Mouse (Mus musculus): ENCODE measurements around the gene Nop9.

The Nop9 gene

DNA sequence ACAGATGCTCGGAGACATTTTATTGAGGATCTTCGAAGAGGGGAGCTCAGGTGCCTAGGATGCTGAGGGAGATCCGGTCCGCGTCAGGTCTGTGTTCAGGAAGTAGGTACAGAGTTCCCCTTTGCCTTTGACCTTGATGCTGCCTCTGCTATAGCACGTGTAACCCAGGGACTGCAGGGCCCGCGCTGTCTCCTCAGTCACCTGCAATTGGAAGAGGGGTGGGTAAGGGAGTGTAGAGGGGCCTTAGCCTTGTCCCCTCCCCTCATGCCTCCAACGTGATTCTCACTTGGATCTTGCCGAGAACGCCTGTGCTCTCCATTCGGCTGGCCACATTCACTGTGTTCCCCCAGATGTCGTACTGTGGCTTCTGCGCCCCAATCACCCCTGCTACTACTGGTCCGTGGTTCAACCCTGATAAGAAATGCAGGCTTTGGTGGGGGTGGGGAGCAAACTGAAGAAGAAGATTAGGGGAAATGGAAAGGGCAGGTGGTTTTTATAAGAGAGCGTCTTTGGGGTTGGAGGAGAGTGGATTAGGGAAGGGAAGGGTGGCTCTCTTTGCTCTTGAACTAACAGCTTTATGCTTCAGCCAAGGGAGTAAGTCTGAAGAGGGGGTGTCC, 23.7 kb downstream of the Nop9 start:
- no peak for DNase-seq (ENCODE audit: low spot score)

DNA sequence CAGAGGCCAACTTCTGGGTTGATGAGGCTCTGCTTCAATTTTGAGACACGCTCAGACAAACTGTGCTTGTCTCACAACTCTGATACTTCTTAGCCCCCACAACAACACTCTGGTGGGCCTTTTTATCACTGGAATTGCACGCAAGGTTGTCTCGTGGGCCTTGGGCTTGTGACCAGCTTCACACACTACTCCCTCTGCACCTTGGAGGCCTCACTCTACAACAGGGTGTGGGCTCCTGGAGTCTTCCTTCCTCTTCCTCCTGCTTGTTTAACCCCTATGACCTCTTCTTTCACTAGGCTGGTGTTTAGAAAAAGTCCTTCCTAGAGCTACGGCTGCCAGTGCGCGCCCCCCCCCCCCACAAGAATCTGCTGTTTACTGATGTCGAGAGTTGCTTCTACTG, 31.2 kb downstream of the Nop9 start:
- no peak for DNase-seq (ENCODE audit: low spot score)

DNA sequence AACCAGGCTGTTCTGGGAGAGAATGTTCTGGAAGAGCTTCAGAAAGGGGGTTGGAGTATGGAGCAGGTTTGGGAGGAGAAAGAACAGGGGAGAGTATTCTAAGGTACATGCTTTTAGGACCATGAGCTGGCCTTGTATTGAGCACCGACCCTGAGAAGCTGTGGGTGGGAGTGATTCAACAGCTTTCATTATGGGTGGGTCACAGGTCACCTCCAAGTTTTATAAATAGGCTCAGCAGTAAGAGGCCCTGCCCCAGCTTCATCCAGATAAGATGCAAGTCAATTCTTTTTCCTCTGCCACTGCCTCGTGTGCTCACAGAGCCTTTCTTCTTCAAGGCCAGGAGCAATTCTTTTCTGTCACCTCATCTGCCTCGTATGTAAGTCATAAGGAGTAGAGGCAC, 31.7 kb downstream of the Nop9 start:
- DNase-seq (ENCODE audit: low spot score), result no peak

DNA sequence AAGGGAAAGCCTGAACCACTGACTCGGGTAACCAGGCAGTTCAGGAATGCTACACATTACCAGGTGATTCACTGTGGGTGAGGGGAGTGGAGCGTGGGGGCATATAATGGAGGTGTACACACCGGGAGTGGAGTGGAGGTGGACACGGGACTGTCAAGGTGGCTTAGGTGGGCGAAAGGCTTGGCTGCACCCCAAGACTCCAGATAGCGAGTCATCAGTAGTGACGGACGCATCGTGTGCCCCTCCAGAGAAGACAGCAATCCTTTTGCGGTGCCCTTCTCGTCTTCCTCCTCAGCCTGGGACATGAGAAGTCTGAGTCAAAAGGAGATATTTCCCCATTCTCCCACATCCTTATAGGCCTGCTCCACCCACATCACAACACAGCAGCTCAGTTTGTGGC, 32.3 kb downstream of the Nop9 start:
- DNase-seq (ENCODE audit: low spot score), result no peak

DNA sequence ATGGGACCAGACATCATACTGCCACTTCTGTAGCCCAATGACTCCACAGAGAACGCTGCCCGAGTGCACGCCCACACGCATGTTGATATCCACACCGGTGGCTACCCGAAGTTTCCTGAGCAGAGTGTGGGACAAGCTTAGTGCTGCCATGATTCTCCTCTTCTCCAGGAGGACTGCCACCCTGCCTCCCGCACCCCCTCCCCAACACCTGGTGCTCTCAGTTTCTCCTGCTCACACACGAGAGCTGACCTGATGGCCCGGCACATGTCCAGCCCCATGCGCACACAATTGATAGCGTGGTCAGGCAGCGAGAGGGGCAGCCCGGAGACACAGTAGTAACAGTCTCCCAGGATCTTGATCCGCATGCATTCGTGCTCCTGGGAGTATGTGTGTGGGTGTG, 33.2 kb downstream of the Nop9 start:
- no peak for DNase-seq (ENCODE audit: low spot score)

DNA sequence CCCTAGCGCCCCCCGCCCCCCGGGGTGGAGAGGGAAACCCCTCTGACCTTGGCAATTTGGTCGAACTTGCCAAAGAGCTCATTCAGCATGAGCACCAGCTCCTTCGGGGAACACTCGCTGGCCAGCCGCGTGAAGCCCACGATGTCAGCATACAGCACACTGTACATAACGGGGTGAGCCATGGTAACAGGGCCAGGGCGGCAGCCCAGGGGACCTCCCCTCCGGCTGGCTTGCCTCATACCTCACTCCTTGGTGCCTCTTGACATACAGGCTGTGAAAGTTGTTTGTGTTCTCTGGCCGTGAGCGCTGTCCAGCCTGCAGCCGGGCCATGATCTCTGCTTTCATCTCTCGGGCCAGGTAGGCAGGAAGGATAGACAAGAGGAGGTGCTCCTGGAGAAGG, 34.2 kb downstream of the Nop9 start:
- DNase-seq (ENCODE audit: low spot score), result no peak

DNA sequence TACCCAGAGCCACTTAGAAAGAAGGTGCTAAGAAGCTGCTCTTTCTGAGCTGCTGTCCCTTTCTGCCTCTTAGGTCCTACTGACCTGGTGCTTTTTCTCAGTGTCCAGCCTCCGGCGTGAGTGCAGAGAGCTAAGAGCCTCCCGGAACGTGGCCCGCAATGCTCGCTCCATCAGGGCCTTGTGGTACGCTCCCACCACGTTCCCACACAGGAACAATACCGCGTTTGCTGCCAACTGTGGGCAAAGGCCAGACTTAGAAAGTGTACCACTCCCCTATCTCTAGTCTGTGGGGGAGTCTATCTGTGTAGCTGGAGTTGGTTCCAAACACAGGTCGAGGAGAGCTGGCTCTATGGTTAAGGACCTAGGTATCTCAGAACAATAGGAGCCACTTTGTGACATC, 35.2 kb downstream of the Nop9 start:
- DNase-seq (ENCODE audit: low spot score), result no peak

DNA sequence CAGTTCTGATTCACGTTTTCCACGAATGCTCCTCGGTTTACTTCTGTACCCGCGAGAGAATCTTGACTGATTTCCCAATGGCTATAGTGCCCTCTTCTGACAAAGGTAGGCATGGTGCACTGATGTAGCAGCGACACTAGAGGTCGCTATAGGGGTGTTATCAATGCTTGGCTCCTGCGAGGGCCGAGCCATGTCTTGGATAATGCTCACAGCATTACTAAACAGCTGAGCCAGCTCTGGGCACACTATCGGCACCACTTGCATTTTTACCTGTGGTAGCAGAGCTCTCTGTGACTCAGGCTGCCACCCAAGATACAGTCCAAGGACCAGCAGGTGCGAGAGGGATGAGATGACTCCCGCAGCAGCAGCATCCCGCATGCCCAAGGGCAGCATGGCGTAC, 35.8 kb downstream of the Nop9 start:
- DNase-seq (ENCODE audit: low spot score), result peak; percentile 83

DNA sequence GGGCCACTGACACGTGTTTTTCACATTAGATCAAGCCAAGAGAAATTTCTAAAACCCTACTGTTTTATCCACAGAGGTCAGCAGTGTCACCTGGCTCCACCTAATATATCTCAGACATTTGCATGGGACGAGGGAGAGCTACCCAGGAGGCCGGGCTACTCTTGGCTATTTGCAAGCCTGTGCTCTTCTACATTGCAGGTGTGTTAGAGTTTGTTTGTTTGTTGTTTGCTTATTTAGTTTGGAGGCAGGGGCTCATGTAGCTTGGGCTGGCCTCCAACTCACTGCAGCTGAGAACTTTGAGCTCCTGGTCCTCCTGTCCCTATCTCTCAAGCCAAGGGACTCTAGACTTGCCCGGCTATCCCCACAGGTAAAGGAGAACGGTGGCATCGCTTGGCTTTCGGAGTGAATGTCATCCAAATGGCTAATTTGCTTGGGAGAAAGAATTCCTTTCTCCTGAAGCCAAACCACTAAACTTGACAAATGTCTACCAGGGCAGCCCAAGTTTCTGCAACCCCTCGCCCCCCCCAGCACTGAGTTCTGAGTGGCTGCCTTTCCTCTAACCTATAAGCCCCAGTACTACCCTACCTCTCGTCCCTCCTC, 37.0 kb downstream of the Nop9 start:
- no peak for DNase-seq (ENCODE audit: low spot score)

DNA sequence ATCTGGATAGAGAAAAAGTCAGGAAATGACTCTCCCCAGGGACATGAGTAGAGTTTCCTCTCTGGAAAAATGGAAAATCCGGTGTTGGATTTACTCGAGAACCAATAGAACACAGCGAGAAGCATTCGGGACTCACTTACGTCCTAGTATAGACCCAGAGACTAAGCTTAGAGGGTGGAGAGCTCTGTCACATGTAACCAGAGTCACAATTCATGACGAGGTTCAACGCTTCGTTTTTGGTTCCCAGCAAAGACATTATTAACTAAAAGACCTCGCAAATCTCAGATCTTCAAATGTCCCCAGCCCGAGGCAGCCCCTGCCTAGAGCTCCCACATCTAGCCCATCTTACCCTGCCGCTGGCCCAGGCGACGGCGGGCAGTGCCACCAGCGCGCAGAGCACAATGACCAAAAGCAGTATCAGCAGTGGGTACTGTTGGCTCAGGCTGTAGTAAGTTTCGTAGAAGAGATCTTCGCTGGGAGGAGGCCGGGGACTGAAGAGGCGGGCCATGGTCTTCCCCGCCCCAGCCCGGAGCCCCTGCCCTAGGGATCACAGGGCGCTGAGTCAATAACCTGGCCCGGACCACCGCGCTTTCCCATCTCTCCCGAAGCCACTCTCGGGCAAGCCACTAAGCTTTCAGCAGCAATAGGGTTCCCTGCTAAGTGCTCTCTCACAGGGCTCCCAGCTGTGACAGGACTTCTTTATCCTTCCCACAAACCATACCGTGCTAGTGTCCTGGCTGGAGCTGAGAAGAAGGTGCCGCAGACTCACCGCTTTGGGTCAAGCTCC, 37.9 kb downstream of the Nop9 start:
- DNase-seq (ENCODE audit: low spot score), result peak; percentile 39

DNA sequence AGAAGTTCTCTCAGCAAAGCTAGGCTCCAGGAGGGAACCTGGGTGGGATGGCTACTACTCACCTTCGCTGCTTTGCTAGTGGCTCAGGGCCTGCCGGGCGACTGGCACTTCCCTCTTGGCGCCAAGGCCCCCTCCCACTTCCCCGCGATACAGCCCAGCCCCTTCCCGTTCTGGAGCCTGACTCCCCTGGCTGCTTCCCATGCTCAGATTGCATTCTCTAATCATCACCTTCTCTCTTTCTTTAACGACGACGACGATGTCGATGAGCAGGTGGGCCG, 38.4 kb downstream of the Nop9 start, which contains the start of gene Adcy4:
Adcy4 (minus strand) TSS at position 138 of the 278 bp plus-strand sequence.
- no peak for DNase-seq (ENCODE audit: low spot score)

DNA sequence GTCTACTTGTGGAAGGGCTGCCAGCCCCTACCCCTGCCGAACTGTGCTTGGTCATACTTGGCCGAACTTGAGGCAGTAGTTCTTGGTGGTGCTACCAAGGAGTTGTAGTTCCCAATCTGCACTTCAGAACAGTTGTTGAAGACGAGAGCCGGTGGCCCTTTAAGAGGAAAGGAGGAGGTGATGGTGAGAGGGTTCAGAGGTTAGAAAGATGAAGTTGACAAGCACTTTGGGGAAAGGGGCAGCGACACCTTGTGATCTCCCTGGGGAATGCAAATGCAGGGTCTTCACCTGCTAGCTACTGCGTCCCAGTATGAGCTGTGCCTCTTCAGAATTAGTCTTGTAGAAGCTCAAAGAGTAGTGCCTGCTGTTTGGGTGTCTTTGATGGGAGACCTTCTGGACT, 39.7 kb downstream of the Nop9 start:
- DNase-seq (ENCODE audit: low spot score), result no peak

DNA sequence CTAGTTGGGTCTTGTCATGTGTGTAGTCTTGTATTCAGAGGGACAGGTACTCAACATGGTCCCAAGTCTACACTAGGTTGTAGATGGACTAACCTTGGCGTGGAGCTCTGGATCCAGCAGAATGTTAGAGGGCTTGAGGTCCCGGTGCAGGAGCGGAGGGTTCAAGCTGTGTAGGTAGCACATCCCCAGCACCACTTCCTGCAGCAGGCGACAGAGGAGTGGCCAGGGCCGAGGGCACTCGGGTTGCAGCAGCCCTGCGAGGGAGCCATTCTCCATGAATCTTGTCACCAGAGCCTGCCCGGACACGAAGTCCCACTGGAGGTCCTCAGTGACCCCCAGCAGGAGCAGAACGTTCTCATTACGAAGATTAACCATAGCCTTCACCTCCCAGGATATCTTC, 42.2 kb downstream of the Nop9 start:
- DNase-seq (ENCODE audit: low spot score), result no peak

DNA sequence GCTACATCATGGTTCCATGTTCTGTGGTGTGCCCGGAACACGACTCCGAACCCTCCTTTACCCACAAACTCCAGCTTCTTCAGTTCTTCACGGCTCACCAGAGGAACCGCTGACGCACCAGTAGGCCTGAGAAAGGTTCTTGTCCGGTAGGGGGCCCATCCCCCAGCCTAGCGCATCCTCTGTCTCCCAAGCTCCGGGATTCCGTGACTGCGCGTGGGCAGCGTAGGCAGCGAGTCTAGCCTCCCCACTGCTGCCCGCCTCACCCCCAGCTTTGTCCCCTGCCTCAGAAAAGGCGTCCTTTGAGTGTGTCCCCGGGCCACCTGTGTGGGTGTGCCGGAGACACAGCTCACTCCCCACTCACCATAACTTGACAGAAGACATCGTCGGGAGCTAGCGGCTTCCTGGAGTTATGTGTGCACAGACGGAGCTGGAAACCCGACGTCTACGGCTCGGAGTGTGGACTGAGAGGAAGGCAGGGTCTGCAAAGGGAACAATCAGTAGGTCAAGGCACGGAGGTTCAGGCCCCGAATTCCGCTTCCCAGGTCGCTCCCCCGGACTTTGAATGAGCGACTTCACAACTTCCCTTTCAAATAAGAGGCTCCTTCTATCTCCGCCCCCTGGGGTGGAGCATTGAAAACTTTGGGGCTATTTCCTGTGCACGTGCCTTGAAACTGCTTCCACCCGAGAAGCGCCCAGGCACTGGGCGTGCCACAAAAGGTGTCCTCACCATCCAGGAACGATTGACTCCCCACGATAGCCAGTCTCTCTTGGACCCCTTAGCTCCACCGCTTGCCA, 43.0 kb downstream of the Nop9 start, which contains the start of gene Ripk3:
Ripk3 (minus strand) TSS at position 610 of the 795 bp plus-strand sequence.
- no peak for DNase-seq (ENCODE audit: low spot score)

DNA sequence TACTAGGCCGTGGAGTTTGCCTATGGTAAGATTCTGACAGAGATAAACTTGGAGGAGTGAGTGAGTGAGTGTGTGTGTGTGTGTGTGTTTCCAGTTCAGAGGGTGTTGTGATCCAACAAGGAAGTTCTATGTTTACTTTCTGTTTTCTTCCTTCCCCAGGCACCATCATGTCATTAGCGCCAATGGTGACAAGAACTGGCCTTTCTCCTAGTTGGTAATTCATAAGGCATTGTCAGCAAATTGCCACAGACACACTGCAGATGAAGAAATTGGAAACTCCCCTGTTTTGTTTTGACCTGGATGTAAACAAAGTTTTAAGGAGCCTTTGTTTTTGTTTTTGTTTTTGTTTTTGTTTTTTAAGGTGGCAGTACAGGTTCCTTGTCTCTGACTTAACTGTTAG, 48.0 kb downstream of the Nop9 start:
- peak; percentile 88 for DNase-seq (ENCODE audit: low spot score)

DNA sequence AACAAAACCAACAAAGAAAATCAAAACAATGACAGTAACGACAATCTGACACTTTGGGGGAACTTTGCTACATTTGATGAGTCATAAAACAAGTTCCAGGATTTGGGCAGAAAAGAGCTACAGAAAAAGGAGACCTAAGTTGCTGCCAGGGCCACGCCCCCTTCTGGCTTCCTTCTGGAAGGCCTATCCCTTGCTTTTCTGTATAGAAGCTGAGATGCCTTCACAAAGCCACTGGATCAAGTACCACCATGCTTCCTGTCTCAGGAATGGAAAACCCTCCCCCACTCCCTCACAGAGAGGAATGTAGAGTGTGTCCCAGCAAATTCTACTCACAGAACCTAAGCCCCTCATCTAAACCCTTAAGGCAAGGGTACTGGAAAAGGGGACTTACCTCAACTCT, 48.5 kb downstream of the Nop9 start:
- peak; percentile 91 for DNase-seq (ENCODE audit: low spot score)

DNA sequence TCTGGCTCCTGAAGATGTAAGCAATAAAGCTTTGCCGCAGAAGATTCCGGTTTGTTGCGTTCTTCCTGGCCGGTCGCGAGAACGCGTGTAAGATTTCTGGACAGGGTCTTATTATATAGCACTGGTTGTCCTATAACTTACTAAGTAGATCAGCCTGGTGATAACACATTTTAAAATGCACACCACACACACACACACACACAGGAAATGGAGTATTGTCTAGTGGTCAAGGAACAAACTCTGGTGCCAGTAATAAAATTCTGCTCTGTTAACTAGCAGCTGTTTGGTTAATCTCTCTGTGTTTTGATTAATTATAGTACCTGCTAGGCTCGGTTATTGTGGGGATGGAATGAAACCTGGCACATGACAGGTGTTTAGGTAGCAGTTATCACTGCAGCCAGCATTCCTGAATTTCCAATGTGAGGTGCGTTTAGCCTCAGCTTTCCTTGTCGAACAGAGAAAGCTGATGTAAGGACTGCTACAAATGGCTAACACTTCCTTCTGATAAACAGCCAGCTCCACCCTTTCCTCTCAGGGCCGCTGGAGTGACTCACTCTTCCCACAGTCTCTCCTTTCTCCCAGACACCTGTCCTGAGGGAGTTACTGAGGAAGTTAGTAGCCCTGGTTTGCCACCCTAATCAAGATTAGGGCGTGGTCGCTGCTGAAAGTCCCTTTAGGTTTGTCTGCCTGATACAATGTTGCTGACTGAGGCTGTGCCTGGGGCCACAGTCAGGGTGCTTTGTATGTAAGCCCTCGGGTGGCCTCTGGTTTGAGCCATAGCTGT, 50.1 kb downstream of the Nop9 start:
- DNase-seq (ENCODE audit: low spot score), result peak; percentile 35
